Mouse (Mus musculus): ENCODE results near the gene Retnla.
"Not testable (repeated sequence)": the region's sequence is repeated elsewhere in the genome, so short reads cannot be mapped to it uniquely, and the experiment has no call there.

Gene Retnla

GRCm38 (mm10) chr16:48842266-48842665 lies at the start of gene Retnla:
Gene Retnla, plus strand, starts transcription at chr16:48842551.
- DNase-seq (ENCODE audit: low spot score in 2 of 2): no peak

- DNase-seq (ENCODE audit: low spot score in 2 of 2): no peak
Measured at GRCm38 (mm10) chr16:48798285-48798684, 44.1 kb upstream of the Retnla start.

GRCm38 (mm10) chr16:48799470-48799869 lies 42.9 kb upstream of the Retnla start:
- DNase-seq (ENCODE audit: low spot score in 2 of 2): no peak

GRCm38 (mm10) chr16:48800906-48801305 lies 41.4 kb upstream of the Retnla start:
- no peak for DNase-seq (ENCODE audit: low spot score in 2 of 2)

GRCm38 (mm10) chr16:48805412-48805811 lies 36.9 kb upstream of the Retnla start:
- no peak for DNase-seq (ENCODE audit: low spot score in 2 of 2)

- DNase-seq (ENCODE audit: low spot score in 2 of 2): no peak
Measured at GRCm38 (mm10) chr16:48806521-48806920, 35.8 kb upstream of the Retnla start.

- DNase-seq (ENCODE audit: low spot score in 2 of 2): no peak
Measured at GRCm38 (mm10) chr16:48809374-48809773, 33.0 kb upstream of the Retnla start.

GRCm38 (mm10) chr16:48811881-48812436 lies 30.4 kb upstream of the Retnla start:
- no peak for DNase-seq (ENCODE audit: low spot score in 2 of 2)

- DNase-seq (ENCODE audit: low spot score in 2 of 2): no peak
Measured at GRCm38 (mm10) chr16:48816695-48817094, 25.7 kb upstream of the Retnla start, which contains the start of gene Retnlb. Gene Retnlb, plus strand, starts transcription at chr16:48816856.

- DNase-seq (ENCODE audit: low spot score in 2 of 2): no peak
Measured at GRCm38 (mm10) chr16:48818524-48818923, 23.8 kb upstream of the Retnla start.

- DNase-seq (ENCODE audit: low spot score in 2 of 2): no peak
Measured at GRCm38 (mm10) chr16:48826474-48826873, 15.9 kb upstream of the Retnla start.

- DNase-seq (ENCODE audit: low spot score in 2 of 2): no peak
Measured at GRCm38 (mm10) chr16:48827625-48828024, 14.7 kb upstream of the Retnla start.

GRCm38 (mm10) chr16:48829060-48829459 lies 13.3 kb upstream of the Retnla start:
- no peak for DNase-seq (ENCODE audit: low spot score in 2 of 2)

- no peak for DNase-seq (ENCODE audit: low spot score in 2 of 2)
Measured at GRCm38 (mm10) chr16:48832055-48832454, 10.3 kb upstream of the Retnla start.

- DNase-seq (ENCODE audit: low spot score in 2 of 2): not testable (repeated sequence)
Measured at GRCm38 (mm10) chr16:48833626-48834025, 8.7 kb upstream of the Retnla start.

- no peak for DNase-seq (ENCODE audit: low spot score in 2 of 2)
Measured at GRCm38 (mm10) chr16:48843671-48844386, 1.5 kb downstream of the Retnla start.

GRCm38 (mm10) chr16:48865004-48865403 lies 22.7 kb downstream of the Retnla start:
- not testable (repeated sequence) for DNase-seq (ENCODE audit: low spot score in 2 of 2)

- DNase-seq (ENCODE audit: low spot score in 2 of 2): no peak
Measured at GRCm38 (mm10) chr16:48867690-48868089, 25.3 kb downstream of the Retnla start.

GRCm38 (mm10) chr16:48868663-48869062 lies 26.3 kb downstream of the Retnla start:
- no peak for DNase-seq (ENCODE audit: low spot score in 2 of 2)

- no peak for DNase-seq (ENCODE audit: low spot score in 2 of 2)
Measured at GRCm38 (mm10) chr16:48869671-48870070, 27.3 kb downstream of the Retnla start.

- no peak for DNase-seq (ENCODE audit: low spot score in 2 of 2)
Measured at GRCm38 (mm10) chr16:48871754-48872153, 29.4 kb downstream of the Retnla start.

GRCm38 (mm10) chr16:48872321-48872720 lies 30.0 kb downstream of the Retnla start, which contains the start of gene Retnlg:
Gene Retnlg, plus strand, starts transcription at chr16:48872621.
- no peak for DNase-seq (ENCODE audit: low spot score in 2 of 2)

- no peak for DNase-seq (ENCODE audit: low spot score in 2 of 2)
Measured at GRCm38 (mm10) chr16:48890733-48891132, 48.4 kb downstream of the Retnla start.

All from frontal cortex, postnatal 36 days (tissue).